Mouse (Mus musculus) erythroblast, embryonic 14.5 days (primary cell): Measurements from ENCODE around the gene Glg1.

ENCODE experiments used
- GATA1 ChIP-seq: IDR thresholded peaks from 2 replicates; pipeline ENCODE4 v1.6.1; 2012; ENCODE audit warnings: low read length, inconsistent platforms, mixed read lengths
- TAL1 ChIP-seq: IDR thresholded peaks from 3 replicates; pipeline ENCODE4 v1.6.1; 2012; ENCODE audit warnings: low read length, inconsistent platforms, mixed read lengths

DNA sequence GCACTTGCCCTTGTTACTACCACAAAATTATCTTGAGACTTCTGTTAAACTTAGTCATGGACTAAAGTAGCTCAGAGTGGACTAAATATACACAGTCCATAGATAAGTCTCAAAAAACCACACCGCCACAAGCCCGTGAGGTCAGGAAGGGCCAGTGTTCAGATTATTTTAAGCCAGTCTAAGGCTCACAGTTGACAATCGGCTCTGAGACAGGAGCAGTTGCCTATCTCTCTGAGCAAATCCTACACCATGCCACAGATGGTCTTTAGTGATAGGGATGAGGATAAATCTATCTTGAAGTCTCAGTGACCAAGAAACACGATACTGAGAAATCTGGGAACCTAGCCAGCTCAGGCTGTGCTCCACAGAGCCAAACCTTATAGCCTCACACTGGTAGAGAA lies 3.0 kb upstream of the Glg1 start:
- TF ChIP-seq GATA1, result no peak
- TF ChIP-seq TAL1, result no peak
